Mouse (Mus musculus) hindbrain, postnatal 0 days (tissue): ENCODE measurements around the gene Pld4. TPM values are rescaled to one million over a fixed set of nuclear protein-coding genes. Genes with fewer than 3 reads are reported as not detected.
"Not testable (repeated sequence)": the region's sequence is repeated elsewhere in the genome, so short reads cannot be mapped to it uniquely, and the experiment has no call there.

Source experiments
- ATAC-seq: fragments of 200-750 bp; cut with Nextera tagmentation; 2 replicates; pipeline ENCODE4 v1.8.0; 2017; ENCODE audit warnings: mild to moderate bottlenecking, moderate TSS enrichment, moderate library complexity
- DNase-seq: peaks from one replicate; pipeline ENCODE4 v3.0.0-alpha.2; 2015; ENCODE audit warnings: low spot score
- H3K27ac ChIP-seq: fragments of 300-500 bp; sonication (generic); 2 replicates; pipeline ENCODE4 v1.5.1; 2014; ENCODE audit warnings: mild to moderate bottlenecking
- H3K27me3 ChIP-seq: fragments of 300-500 bp; sonication (generic); 2 replicates; pipeline ENCODE4 v1.6.1; 2014; ENCODE audit warnings: low read length, mixed read lengths; ENCODE audit not compliant: insufficient read depth
- H3K36me3 ChIP-seq: fragments of 300-500 bp; sonication (generic); 2 replicates; pipeline ENCODE4 v1.6.1; 2014; ENCODE audit warnings: low read length, mixed read lengths; ENCODE audit not compliant: insufficient read depth
- H3K4me1 ChIP-seq: fragments of 300-500 bp; sonication (generic); 2 replicates; pipeline ENCODE4 v1.6.1; 2014; ENCODE audit warnings: antibody characterized with exemption, low read length, mixed read lengths; ENCODE audit not compliant: insufficient read depth
- H3K4me2 ChIP-seq: fragments of 300-500 bp; sonication (generic); 2 replicates; pipeline ENCODE4 v1.6.1; 2014; ENCODE audit warnings: low read depth, mild to moderate bottlenecking, low read length, moderate library complexity, mixed read lengths
- H3K4me3 ChIP-seq: fragments of 300-500 bp; sonication (generic); 2 replicates; pipeline ENCODE4 v1.5.1; 2014; ENCODE audit warnings: low read length
- H3K9ac ChIP-seq: fragments of 300-500 bp; sonication (generic); replicated peaks from 2 replicates; pipeline ENCODE4 v1.6.1; 2014; ENCODE audit warnings: mild to moderate bottlenecking, low read length, moderate library complexity, mixed read lengths
- H3K9me3 ChIP-seq: fragments of 300-500 bp; sonication (generic); 2 replicates; pipeline ENCODE4 v1.6.1; 2016; ENCODE audit warnings: low read length, mixed read lengths
- CTCF ChIP-seq: IDR thresholded peaks from 2 replicates; pipeline ENCODE4 v1.5.1; 2016; ENCODE audit warnings: antibody characterized with exemption, control low read depth, low read depth
- WGBS: fragments of 180-500 bp; shearing (Covaris S2); extraction: QIAGEN DNeasy Blood & Tissue Kit; methylation state at CpG from one replicate; pipeline ENCODE4 v1.1.7; 2014; 5-methylcytosine and 5-hydroxymethylcytosine counted together
- microRNA-seq, 2 experiments: library from miRNA; unstranded; fragments of <30 nt; microRNA quantifications; one replicate each; pipeline ENCODE4; 2016
- polyA plus RNA-seq: library from polyadenylated mRNA; unstranded; fragments of >200 nt; fragmentation: Nextera tagmentation; extraction: Ambion mirVana; gene quantifications from 2 replicates; pipeline ENCODE4 v1.2.1, GENCODE M21; 2015
- total RNA-seq: library from RNA; depleted of rRNA; stranded (reverse); fragments of >200 nt; gene quantifications from 2 replicates; pipeline ENCODE4 v1.2.3, GENCODE M21; 2014; rRNA removed

Pld4 gene
- total and polyA plus RNA-seq, 2 experiments from 2014 or later, result 10.5 to 10.8 TPM

DNA sequence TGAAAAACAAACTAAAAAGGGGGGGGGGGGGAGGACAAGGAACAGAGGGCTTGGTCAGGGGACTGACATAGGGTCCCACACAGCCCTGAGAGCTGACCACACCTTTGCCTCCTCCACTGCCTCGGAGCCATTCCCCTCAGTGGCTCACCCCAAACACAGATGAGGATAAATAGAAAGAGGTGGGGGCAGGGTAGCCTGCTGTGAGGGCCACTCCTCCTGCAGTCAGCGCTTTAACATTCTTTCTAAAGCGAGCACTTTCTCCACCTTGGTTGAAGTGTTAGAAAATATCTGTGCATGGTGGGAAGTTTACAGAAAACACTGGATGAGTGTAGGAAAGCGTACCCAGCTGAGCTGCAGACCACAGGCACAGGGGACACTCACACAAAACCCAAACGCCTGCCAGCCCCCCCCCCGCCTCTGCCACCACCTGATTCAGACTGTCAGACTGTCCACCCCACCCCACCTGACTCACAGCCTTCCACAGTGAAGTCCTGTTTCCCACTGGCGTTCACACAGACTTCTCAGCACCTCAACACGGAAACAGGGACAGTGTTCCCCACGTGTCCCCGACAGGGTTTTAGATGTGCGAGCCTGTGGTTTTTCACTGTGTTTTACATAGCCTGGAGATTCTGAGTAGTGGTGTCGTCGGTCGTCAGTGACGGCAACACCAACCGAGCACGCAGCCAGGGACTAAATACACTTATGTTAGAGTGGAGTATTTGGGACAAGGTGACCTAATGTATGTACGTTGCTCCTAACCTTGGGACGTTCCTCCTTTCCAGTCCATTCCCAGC, 49.8 kb downstream of the Pld4 start:
- peak overlapping the region; percentile 98 for H3K4me2 ChIP-seq
- no peaks in the 10 kb centered on the region for H3K27me3 ChIP-seq
- no peak overlapping the region; the same call in 1 of the 2 replicates for H3K9ac ChIP-seq
- 0 out of 2 replicates have a peak, but pooled peaks cover 10% of the 10 kb centered on the region for H3K4me1 ChIP-seq
- no peak overlapping the region for H3K27ac ChIP-seq
- DNase-seq (no peak), ATAC-seq (no peak)
- H3K4me3 ChIP-seq, result peak overlapping the region; percentile 68
- TF ChIP-seq CTCF, result no peak
- peaks cover 13% of the 10 kb centered on the region; the same call in 1 of the 2 replicates for H3K36me3 ChIP-seq
- WGBS, result 61% methylated on average over 19 of the region's 19 CpGs
- no peaks in the 10 kb centered on the region for H3K9me3 ChIP-seq

DNA sequence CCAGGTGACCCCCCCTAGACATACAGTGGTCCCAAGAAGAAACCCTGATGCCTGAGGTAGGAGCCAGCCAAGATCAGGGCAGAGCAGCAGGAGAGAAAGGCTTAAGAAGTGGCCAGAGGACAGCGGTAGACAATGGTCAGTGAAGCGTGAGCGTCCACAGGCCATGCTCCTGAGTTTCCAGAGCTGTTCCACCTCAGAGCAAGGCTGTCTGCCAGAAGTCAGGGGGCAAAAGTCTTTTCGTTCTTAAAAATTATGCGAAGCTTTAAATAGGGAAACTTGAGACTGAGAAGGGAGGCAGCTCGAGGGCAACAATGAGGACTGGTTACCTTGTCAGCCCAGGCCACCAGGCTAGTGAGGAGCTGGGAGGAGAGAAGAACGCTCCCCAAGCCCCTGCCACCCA, 52.9 kb downstream of the Pld4 start:
- no peak for TF ChIP-seq CTCF
- ATAC-seq (no peak), DNase-seq (no peak)
- H3K9me3 ChIP-seq, result no peaks in the 10 kb centered on the region
- H3K27ac ChIP-seq, result no peak overlapping the region
- H3K4me1 ChIP-seq, result 0 out of 2 replicates have a peak, but pooled peaks cover 10% of the 10 kb centered on the region
- H3K4me3 ChIP-seq, result no peak overlapping the region
- 87% methylated on average over 7 of the region's 7 CpGs for WGBS
- peaks cover 19% of the 10 kb centered on the region; the same call in 1 of the 2 replicates for H3K36me3 ChIP-seq
- no peaks in the 10 kb centered on the region for H3K27me3 ChIP-seq
- no peak overlapping the region for H3K9ac ChIP-seq
- H3K4me2 ChIP-seq, result no peak overlapping the region

DNA sequence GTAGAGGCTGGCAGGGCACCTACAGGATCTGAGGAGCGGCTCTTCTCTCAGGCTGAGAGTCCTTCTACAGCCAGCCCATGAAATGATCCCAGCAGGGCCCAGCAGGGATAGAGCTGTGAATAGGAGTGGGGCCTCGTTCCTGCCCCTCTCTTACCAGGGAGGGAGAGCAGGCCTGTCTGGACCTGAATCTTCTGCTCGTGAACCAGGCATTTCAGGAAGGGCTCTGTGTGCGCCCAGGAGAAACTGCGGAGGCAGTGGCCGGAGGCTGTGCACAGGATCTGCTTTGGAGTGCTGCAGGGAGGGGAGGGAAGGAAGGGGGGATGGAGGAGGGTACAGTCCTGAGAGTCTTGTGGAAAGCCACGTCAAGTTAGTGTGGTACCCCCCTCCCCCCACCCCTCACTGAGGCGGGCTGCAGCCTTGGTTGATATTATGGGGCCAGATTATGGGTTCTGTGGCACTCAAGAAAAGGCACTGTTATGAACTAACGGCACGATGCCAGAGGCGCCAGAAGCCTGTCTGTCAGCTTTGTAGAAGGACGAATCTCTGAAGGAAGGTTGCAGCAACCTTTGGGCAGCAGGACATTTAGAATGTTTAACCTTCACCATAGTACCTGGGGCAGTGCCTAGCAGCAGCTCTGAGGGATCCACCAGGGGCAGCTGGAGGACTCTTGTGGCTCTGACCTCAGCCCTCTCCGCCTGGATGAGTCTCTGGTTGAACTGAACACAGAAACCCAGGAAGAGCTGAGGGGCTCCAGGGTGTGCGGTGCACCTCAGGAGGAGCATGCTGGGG, 54.4 kb downstream of the Pld4 start:
- 76% methylated on average over 14 of the region's 14 CpGs for WGBS
- DNase-seq, result no peak

DNA sequence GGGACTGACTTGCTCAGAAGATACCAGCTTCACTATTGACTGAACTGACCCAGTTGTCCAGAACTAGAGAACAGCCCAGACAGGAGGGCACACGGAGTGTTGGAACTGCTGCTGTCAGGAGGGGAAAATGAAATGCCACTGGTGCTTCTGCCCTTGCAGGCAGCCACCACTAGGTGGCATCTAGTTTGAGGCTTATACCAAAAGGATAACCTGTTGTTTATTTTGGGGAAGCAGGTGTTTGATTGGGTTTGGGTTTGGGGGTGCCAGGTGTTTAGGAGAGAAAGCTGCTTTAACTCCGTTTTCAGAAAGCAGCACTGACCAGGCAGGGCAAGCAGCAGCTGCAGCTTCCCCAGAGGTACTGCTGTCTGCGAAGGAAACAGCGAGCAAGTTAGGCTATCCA, 55.8 kb downstream of the Pld4 start:
- no peaks in the 10 kb centered on the region for H3K27me3 ChIP-seq
- peak; percentile 75 for DNase-seq
- H3K4me1 ChIP-seq, result no peaks in the 10 kb centered on the region
- no peak overlapping the region for H3K9ac ChIP-seq
- no peak overlapping the region for H3K27ac ChIP-seq
- H3K36me3 ChIP-seq, result peaks cover 34% of the 10 kb centered on the region
- WGBS, result 43% methylated on average over 4 of the region's 4 CpGs
- no peak overlapping the region for H3K4me3 ChIP-seq
- TF ChIP-seq CTCF, result peak; percentile 93
- H3K4me2 ChIP-seq, result no peak overlapping the region
- ATAC-seq, result 0 out of 2 replicates have a peak, but pooled peaks have one; percentile 27
- H3K9me3 ChIP-seq, result no peaks in the 10 kb centered on the region

More for the DNA sequence above, 54.4 kb downstream of the Pld4 start:
- H3K36me3 ChIP-seq, result peaks cover 23% of the 10 kb centered on the region
- TF ChIP-seq CTCF, result no peak
- no peaks in the 10 kb centered on the region for H3K9me3 ChIP-seq
- ATAC-seq, result no peak
- 0 out of 2 replicates have a peak, but pooled peaks cover 5% of the 10 kb centered on the region for H3K4me1 ChIP-seq
- H3K9ac ChIP-seq, result no peak overlapping the region
- H3K27me3 ChIP-seq, result no peaks in the 10 kb centered on the region
- H3K4me3 ChIP-seq, result no peak overlapping the region
- H3K4me2 ChIP-seq, result no peak overlapping the region
- no peak overlapping the region for H3K27ac ChIP-seq

DNA sequence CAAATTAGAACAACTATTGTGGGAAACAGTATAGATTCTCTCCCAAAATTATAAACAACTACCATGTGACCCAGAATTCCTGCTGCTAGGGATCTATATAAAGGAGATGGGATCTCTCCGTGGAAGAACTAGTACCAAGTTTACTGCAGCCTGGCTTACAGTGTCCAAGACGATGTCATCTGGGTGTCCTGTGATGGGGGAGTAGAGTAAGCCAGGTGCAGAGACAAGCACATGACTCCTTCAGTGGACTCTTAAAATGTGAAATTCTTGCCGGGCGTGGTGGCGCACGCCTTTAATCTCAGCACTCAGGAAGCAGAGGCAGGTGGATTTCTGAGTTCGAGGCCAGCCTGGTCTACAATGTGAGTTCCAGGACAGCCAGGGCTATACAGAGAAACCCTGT, 56.4 kb downstream of the Pld4 start:
- H3K27me3 ChIP-seq, H3K27ac ChIP-seq, H3K4me2 ChIP-seq, H3K9ac ChIP-seq, H3K4me3 ChIP-seq, H3K9me3 ChIP-seq, ATAC-seq, DNase-seq, H3K4me1 ChIP-seq: not testable (repeated sequence)
- 82% methylated on average over 7 of the region's 7 CpGs for WGBS
- H3K36me3 ChIP-seq, result peaks cover 40% of the 10 kb centered on the region

Small RNA genes within 50 kb of the gene (microRNA-seq; reads per million reads assigned to microRNA genes)
- gene Mir6940, result 0.36 to 0.53 reads per million in 2 experiments

Other genes with a start within 250 kb of the Pld4 start
- 134 and 141 TPM in 2 replicates for gene Tmem179, start 243.9 kb upstream of the Pld4 start, total RNA-seq
- gene Tmem179, start 243.9 kb upstream of the Pld4 start, polyA plus RNA-seq, result 94.1 and 96.2 TPM in 2 replicates
- 5.9 and 6.3 TPM in 2 replicates for gene Inf2, start 171.9 kb upstream of the Pld4 start, total RNA-seq
- gene Inf2, start 171.9 kb upstream of the Pld4 start, polyA plus RNA-seq, result 0.96 and 1.4 TPM in 2 replicates
- 2.6 and 7.5 TPM in 2 replicates for gene Adssl1, start 140.6 kb upstream of the Pld4 start, total RNA-seq
- 8.4 and 9.2 TPM in 2 replicates for gene Adssl1, start 140.6 kb upstream of the Pld4 start, polyA plus RNA-seq
- 24.1 and 34.8 TPM in 2 replicates for gene Siva1, start 116.0 kb upstream of the Pld4 start, total RNA-seq
- gene Siva1, start 116.0 kb upstream of the Pld4 start, polyA plus RNA-seq, result 59.3 and 62.2 TPM in 2 replicates
- 179 and 197 TPM in 2 replicates for gene Akt1, start 85.8 kb upstream of the Pld4 start, total RNA-seq
- 90.8 and 97.4 TPM in 2 replicates for gene Akt1, start 85.8 kb upstream of the Pld4 start, polyA plus RNA-seq
- 3.3 and 12.1 TPM in 2 replicates for gene Zbtb42, start 81.8 kb upstream of the Pld4 start, total RNA-seq
- 2.2 and 3.7 TPM in 2 replicates for gene Zbtb42, start 81.8 kb upstream of the Pld4 start, polyA plus RNA-seq
- gene Cep170b, start 40.2 kb upstream of the Pld4 start, total RNA-seq, result 118 and 123 TPM in 2 replicates
- gene Cep170b, start 40.2 kb upstream of the Pld4 start, polyA plus RNA-seq, result 34.0 and 39.0 TPM in 2 replicates
- gene Ahnak2, start 42.0 kb downstream of the Pld4 start, total RNA-seq, result 7.7 and 12.1 TPM in 2 replicates
- 3.3 and 3.6 TPM in 2 replicates for gene Ahnak2, start 42.0 kb downstream of the Pld4 start, polyA plus RNA-seq
- gene Clba1, start 48.3 kb downstream of the Pld4 start, total RNA-seq, result 16.7 and 16.9 TPM in 2 replicates
- 20.3 and 21.0 TPM in 2 replicates for gene Clba1, start 48.3 kb downstream of the Pld4 start, polyA plus RNA-seq
- 27.9 and 28.6 TPM in 2 replicates for gene Cdca4, start 68.8 kb downstream of the Pld4 start, total RNA-seq
- gene Cdca4, start 68.8 kb downstream of the Pld4 start, polyA plus RNA-seq, result 23.6 and 25.2 TPM in 2 replicates
- 0.10 TPM in 1 of 2 replicates, not detected in the other for gene Gpr132, start 107.6 kb downstream of the Pld4 start, total RNA-seq
- 0.05 TPM in 1 of 2 replicates, not detected in the other for gene Gpr132, start 107.6 kb downstream of the Pld4 start, polyA plus RNA-seq
- 63.4 and 88.4 TPM in 2 replicates for gene Jag2, start 169.1 kb downstream of the Pld4 start, total RNA-seq
- gene Jag2, start 169.1 kb downstream of the Pld4 start, polyA plus RNA-seq, result 7.7 and 8.5 TPM in 2 replicates
- gene Nudt14, start 181.5 kb downstream of the Pld4 start, total RNA-seq, result 29.0 and 29.4 TPM in 2 replicates
- 51.7 and 54.8 TPM in 2 replicates for gene Nudt14, start 181.5 kb downstream of the Pld4 start, polyA plus RNA-seq
- gene Btbd6, start 215.8 kb downstream of the Pld4 start, total RNA-seq, result 71.0 and 76.1 TPM in 2 replicates
- 52.1 and 52.9 TPM in 2 replicates for gene Btbd6, start 215.8 kb downstream of the Pld4 start, polyA plus RNA-seq
- 29.4 and 32.9 TPM in 2 replicates for gene Brf1, start 240.0 kb downstream of the Pld4 start, total RNA-seq
- 39.0 and 40.8 TPM in 2 replicates for gene Brf1, start 240.0 kb downstream of the Pld4 start, polyA plus RNA-seq